Mouse (Mus musculus): ENCODE results near the gene Sobp.

- TF ChIP-seq POLR2A (IDR thresholded peaks at IDR 0.05; ENCODE audit: low read depth, low read length) (no peak), CTCF (conservative IDR thresholded peaks at IDR 0.05; ENCODE audit: insufficient read depth, insufficient read length, low read depth, low read length) (no peak)
These were observed 40.3 kb downstream of the Sobp start for GRCm38 (mm10) chr10:43134027-43134426.

Measured in kidney, adult 2 months (tissue).